Comparison of ENCODE assay signal across 8 mouse cellular contexts in the genomic region with DNA sequence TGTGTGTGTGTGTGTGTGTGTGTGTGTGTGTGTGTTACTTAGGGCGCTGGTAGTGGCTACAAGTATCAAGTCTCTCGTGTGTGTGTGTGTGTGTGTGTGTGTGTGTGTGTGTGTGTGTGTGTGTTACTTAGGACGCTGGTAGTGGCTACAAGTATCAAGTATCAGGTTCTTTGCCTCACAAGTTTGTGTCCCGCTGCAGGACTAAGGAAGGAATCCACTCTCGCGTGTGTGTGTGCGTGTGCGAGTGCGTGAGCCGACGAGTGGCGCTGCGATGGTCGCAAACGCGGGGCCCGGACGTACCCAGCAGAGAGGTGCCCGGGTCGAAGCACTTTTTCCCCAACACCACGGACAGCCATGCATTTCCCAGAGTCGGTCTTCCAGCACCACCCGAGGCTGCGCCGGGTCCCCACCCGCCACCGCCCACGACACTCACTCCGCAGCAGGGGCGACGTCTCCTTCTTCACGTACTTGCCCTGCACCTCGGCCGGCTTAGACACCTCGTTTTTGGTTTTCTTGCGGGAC. TPM values are rescaled to one million over a fixed set of nuclear protein-coding genes. Genes with fewer than 3 reads are reported as not detected.
DNase-seq lines count a peak whose midpoint lies in the region; ATAC-seq and TF ChIP-seq lines count a peak whose summit lies in the region.

No protein-coding gene starts in this region.

- H3K27me3 ChIP-seq in forebrain, embryonic 14.5 days (replicated peaks; ENCODE audit: control insufficient read depth, insufficient read depth, low read length) = no peaks in the 10 kb centered on the region
- H3K27me3 ChIP-seq in liver, embryonic 14.5 days (ENCODE audit: control insufficient read depth, insufficient read depth, low read length) = no peaks in the 10 kb centered on the region

- H3K4me2 ChIP-seq in forebrain, embryonic 14.5 days (ENCODE audit: low read length) = peak overlapping the region; percentile 76
- H3K4me2 ChIP-seq in liver, embryonic 14.5 days (ENCODE audit: low read depth) = peak overlapping the region; percentile 73

- H3K4me3 ChIP-seq in forebrain, embryonic 14.5 days (ENCODE audit: low read depth, low read length) = peak overlapping the region; percentile 84
- peak overlapping the region; percentile 89 to 94 for H3K4me3 ChIP-seq in liver, embryonic 14.5 days (ENCODE audit: insufficient read depth in 1 of 2, low read depth in 2 of 2, low read length in 2 of 2)

- no peak for TF ChIP-seq EP300 in liver, embryonic 14.5 days (IDR thresholded peaks at IDR 0.05; ENCODE audit: low read depth)

- peak overlapping the region; percentile 92 for H3K9ac ChIP-seq in forebrain, embryonic 14.5 days (ENCODE audit: low read length)
- H3K9ac ChIP-seq in liver, embryonic 14.5 days (replicated peaks) = peak overlapping the region; percentile 98

- H3K4me1 ChIP-seq in forebrain, embryonic 14.5 days (ENCODE audit: control insufficient read depth, insufficient read depth, low read length) = peaks cover 6% of the 10 kb centered on the region; the same call in 1 of the 2 replicates
- peaks cover 2 to 8% of the 10 kb centered on the region in 2 experiments; a peak in 3 of 4 replicates for H3K4me1 ChIP-seq in liver, embryonic 14.5 days (replicated peaks; ENCODE audit: control insufficient read depth in 2 of 2, insufficient read depth in 2 of 2, low read length in 1 of 2)

- peaks cover 31% of the 10 kb centered on the region for H3K36me3 ChIP-seq in forebrain, embryonic 14.5 days (ENCODE audit: control insufficient read depth, insufficient read depth, low read length)
- H3K36me3 ChIP-seq in liver, embryonic 14.5 days (replicated peaks; ENCODE audit: control insufficient read depth, insufficient read depth, low read depth) = peaks cover 25% of the 10 kb centered on the region

- WGBS in forebrain, embryonic 14.5 days = 0% methylated on average over 35 of the region's 36 CpGs
- under 1% methylated on average over 36 of the region's 36 CpGs for WGBS in liver, embryonic 14.5 days (ENCODE audit: insufficient replicate concordance)

- peak; percentile 66 for ATAC-seq in forebrain, embryonic 14.5 days
- ATAC-seq in inflammation-experienced regulatory T-cells, adult 6 months = peak; percentile 33
- ATAC-seq in liver, embryonic 14.5 days (ENCODE audit: insufficient read depth) = peak; percentile 58

- peak overlapping the region; percentile 80; the same call in 1 of the 2 replicates for H3K27ac ChIP-seq in forebrain, embryonic 14.5 days (ENCODE audit: low read depth, low read length)
- H3K27ac ChIP-seq in liver, embryonic 14.5 days = peak overlapping the region; percentile 74

- TF ChIP-seq CTCF in liver, embryonic 14.5 days (IDR thresholded peaks at IDR 0.05; ENCODE audit: low read depth) = no peak

- peak; percentile 11 to 22 for DNase-seq in thymus, adult 18-20 months
- no peak for DNase-seq in thymus, postnatal 10 days (ENCODE audit: low spot score in 2 of 2)
- peak; percentile 12 to 19 for DNase-seq in adrenal gland, postnatal 4 days (ENCODE audit: low spot score in 2 of 2)
- DNase-seq in forebrain, embryonic 14.5 days (ENCODE audit: low spot score) = peak; percentile 36
- DNase-seq in liver, embryonic 14.5 days (ENCODE audit: low read depth in 3 of 3, low spot score in 3 of 3) = no peak
- peak; percentile 61 for DNase-seq in naive thymus-derived CD4-positive, alpha-beta T cell, adult 2 months (ENCODE audit: low read depth)
- DNase-seq in yolk sac, embryonic 10.5 days (ENCODE audit: low spot score) = no peak

- H3K9me3 ChIP-seq in forebrain, embryonic 14.5 days (replicated peaks; ENCODE audit: control insufficient read depth, low read length) = no peaks in the 10 kb centered on the region
- H3K9me3 ChIP-seq in liver, embryonic 14.5 days (ENCODE audit: control insufficient read depth, low read length) = no peaks in the 10 kb centered on the region

RNA-seq across cellular contexts. Expression of gene Sav1, which starts 0.5 kb away (rescaled TPM):
- total RNA-seq in adrenal gland, postnatal 4 days (2021) = 10 to 100 TPM; 47.6 to 50.0 TPM
- polyA plus RNA-seq in forebrain, embryonic 14.5 days (2014; fragmentation: Nextera tagmentation; extraction: Ambion mirVana) = 1.0 and 1.8 TPM in 2 replicates
- 1 to 10 TPM; 2.9 to 3.5 (median 3.3) TPM for polyA plus RNA-seq in inflammation-experienced regulatory T-cells, adult 6 months (2017; shearing (Covaris generic))
- 14.2 and 18.8 TPM in 2 replicates for polyA plus RNA-seq in liver, embryonic 14.5 days (2012; rRNA removed)
- polyA plus RNA-seq in liver, embryonic 14.5 days (2014; fragmentation: Nextera tagmentation; extraction: Ambion mirVana) = 4.3 and 5.6 TPM in 2 replicates

Comparison
In these comparisons a context has a peak if more than half of its experiments do, and no peak if none do; other contexts are left out.
1. DNase-seq: peak in thymus, adult 18-20 months (2 of 2), adrenal gland, postnatal 4 days (2 of 2), forebrain, embryonic 14.5 days (single experiment) and naive thymus-derived CD4-positive, alpha-beta T cell, adult 2 months (single experiment); none in thymus, postnatal 10 days (0 of 2), liver, embryonic 14.5 days (0 of 3) and yolk sac, embryonic 10.5 days (single experiment).
2. Peak in every context shown above with its lines, with median percentiles within 50 percentile points of each other: ATAC-seq.